Mouse (Mus musculus) midbrain, embryonic 11.5 days (tissue): ENCODE data around the gene Tmeff1. TPM values are rescaled to one million over a fixed set of nuclear protein-coding genes. Genes with fewer than 3 reads are reported as not detected.
"Not testable (repeated sequence)": the region's sequence is repeated elsewhere in the genome, so short reads cannot be mapped to it uniquely, and the experiment has no call there.

Source experiments
- ATAC-seq: fragments of 200-750 bp; cut with Nextera tagmentation; 2 replicates; pipeline ENCODE4 v1.8.0; 2017; ENCODE audit warnings: moderate TSS enrichment, moderate library complexity; ENCODE audit not compliant: low FRiP score
- DNase-seq: peaks from one replicate; pipeline ENCODE4 v3.0.0; 2015; ENCODE audit warnings: low spot score; ENCODE audit errors: missing footprints
- H3K27ac ChIP-seq: fragments of 300-500 bp; sonication (generic); 2 replicates; pipeline ENCODE4 v1.5.1; 2014; ENCODE audit warnings: low read depth, low read length
- H3K27me3 ChIP-seq: fragments of 300-500 bp; sonication (generic); 2 replicates; pipeline ENCODE4 v1.6.1; 2014; ENCODE audit warnings: mild to moderate bottlenecking, low read length, moderate library complexity, mixed read lengths; ENCODE audit not compliant: control insufficient read depth, insufficient read depth
- H3K36me3 ChIP-seq: fragments of 300-500 bp; sonication (generic); 2 replicates; pipeline ENCODE4 v1.6.1; 2014; ENCODE audit warnings: mild to moderate bottlenecking, low read length, moderate library complexity, mixed read lengths; ENCODE audit not compliant: control insufficient read depth, insufficient read depth
- H3K4me1 ChIP-seq: fragments of 300-500 bp; sonication (generic); 2 replicates; pipeline ENCODE4 v1.6.1; 2014; ENCODE audit warnings: low read length; ENCODE audit not compliant: control insufficient read depth, insufficient read depth
- H3K4me2 ChIP-seq: fragments of 300-500 bp; sonication (generic); 2 replicates; pipeline ENCODE4 v1.6.1; 2014; ENCODE audit warnings: mild to moderate bottlenecking, moderate library complexity
- H3K4me3 ChIP-seq: fragments of 300-500 bp; sonication (generic); 2 replicates; pipeline ENCODE4 v1.5.1; 2014; ENCODE audit warnings: low read depth, low read length
- H3K9ac ChIP-seq: fragments of 300-500 bp; sonication (generic); 2 replicates; pipeline ENCODE4 v1.6.1; 2014; ENCODE audit warnings: low read length
- H3K9me3 ChIP-seq: fragments of 300-500 bp; sonication (generic); 2 replicates; pipeline ENCODE4 v1.6.1; 2016; ENCODE audit warnings: low read length; ENCODE audit not compliant: control insufficient read depth
- WGBS: fragments of 180-500 bp; shearing (Covaris S2); extraction: QIAGEN DNeasy Blood & Tissue Kit; methylation state at CpG from one replicate; pipeline ENCODE4 v1.1.7; 2014; 5-methylcytosine and 5-hydroxymethylcytosine counted together
- polyA plus RNA-seq: library from polyadenylated mRNA; unstranded; fragments of >200 nt; fragmentation: Nextera tagmentation; extraction: Ambion mirVana; gene quantifications from 2 replicates; pipeline ENCODE4 v1.2.1, GENCODE M21; 2014

Gene Tmeff1
- polyA plus RNA-seq, 1 experiment from 2014 or later = 258 TPM

DNA sequence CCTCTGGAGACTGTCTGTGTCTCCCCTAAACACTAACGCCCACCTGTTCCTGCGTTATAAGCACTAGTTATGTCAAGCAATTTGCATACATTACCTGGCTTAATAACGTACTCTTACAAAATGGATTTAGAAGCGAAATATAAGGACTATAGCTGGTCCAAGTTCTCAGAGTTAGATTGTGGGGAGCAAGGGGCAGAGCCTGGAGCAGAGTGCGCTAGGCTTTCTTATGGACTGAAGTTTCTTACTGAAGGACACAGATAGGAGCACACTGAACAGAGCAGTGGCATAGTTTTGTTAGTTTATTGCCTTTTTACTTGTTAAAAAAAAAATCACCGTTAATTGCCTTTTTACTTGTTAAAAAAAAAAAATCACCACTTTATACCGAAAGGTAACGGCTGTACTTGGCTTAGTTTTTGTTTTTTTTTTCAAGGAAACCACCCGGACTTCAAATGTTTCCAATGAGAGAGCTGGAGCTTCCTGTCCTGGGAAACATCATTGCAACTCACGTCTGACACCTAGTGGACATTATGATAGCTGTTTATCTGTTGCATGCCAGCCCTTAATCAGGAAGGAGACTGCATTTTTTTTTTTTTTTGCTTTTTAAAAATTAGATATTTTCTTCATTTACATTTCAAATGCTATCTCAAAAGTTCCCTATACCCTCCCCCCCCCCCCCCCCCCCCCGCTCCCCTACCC is 95.8 kb downstream of the Tmeff1 start:
- H3K4me3 ChIP-seq = no peak overlapping the region
- no peaks in the 10 kb centered on the region for H3K27me3 ChIP-seq
- ATAC-seq = no peak
- H3K4me1 ChIP-seq = no peaks in the 10 kb centered on the region
- no peak overlapping the region for H3K27ac ChIP-seq
- DNase-seq = peak; percentile 95
- H3K9me3 ChIP-seq = no peaks in the 10 kb centered on the region
- H3K4me2 ChIP-seq = no peak overlapping the region
- no peak overlapping the region for H3K9ac ChIP-seq
- WGBS = 50% methylated on average over 10 of the region's 11 CpGs
- H3K36me3 ChIP-seq = no peaks in the 10 kb centered on the region

DNA sequence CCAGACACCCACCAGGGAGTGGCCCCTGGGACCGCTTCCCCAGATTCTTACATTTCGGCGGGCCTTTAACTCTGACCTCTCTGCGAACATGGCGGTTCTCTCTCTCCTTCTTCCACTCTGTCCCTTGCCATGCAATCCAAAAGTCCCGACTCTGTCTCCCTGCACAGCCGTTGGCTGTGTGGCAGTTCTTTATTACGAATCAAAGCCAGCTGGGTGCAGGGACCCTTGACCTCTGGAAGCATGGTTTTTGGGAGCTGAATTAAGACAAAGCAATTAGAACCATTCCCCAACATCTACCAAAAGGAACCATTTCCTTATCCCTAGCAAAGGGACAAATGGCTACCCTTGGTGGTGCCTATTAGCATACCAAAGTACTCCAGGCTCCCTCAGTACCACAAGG is 98.2 kb downstream of the Tmeff1 start:
- Histone ChIP-seq H3K4me3 (no peak overlapping the region), H3K9me3 (no peaks in the 10 kb centered on the region), H3K4me2 (no peak overlapping the region), H3K9ac (no peak overlapping the region), H3K27ac (no peak overlapping the region), H3K4me1 (no peaks in the 10 kb centered on the region), H3K27me3 (no peaks in the 10 kb centered on the region), H3K36me3 (no peaks in the 10 kb centered on the region)
- WGBS = 87% methylated on average over 8 of the region's 8 CpGs
- DNase-seq = peak; percentile 57
- ATAC-seq = no peak

DNA sequence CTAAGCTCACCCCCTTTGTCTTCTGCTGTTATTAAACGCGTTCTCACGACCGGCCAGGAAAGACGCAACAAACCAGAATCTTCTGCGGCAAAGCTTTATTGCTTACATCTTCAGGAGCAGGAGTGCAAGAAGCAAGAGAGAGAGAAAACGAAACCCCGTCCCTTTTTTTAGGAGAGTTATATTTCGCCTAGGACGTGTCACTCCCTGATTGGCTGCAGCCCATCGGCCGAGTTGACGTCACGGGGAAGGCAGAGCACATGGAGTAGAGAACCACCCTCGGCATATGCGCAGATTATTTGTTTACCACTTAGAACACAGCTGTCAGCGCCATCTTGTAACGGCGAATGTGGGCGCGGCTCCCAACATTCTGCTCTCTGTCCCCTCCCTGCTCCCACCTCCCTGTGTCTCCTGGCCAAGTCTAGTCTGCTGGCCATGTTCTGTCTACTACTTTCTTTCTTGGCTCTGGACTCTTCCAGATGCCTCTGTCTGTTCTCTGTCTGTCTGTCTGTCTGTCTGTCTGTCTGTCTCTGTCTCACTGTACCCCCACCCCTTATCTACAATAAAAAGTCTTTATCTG is 98.7 kb downstream of the Tmeff1 start:
- ATAC-seq, H3K4me2 ChIP-seq, H3K9me3 ChIP-seq, H3K4me3 ChIP-seq, H3K9ac ChIP-seq, H3K27me3 ChIP-seq, H3K36me3 ChIP-seq, H3K27ac ChIP-seq, H3K4me1 ChIP-seq: not testable (repeated sequence)
- 93% methylated on average over 14 of the region's 21 CpGs for WGBS
- DNase-seq = peak; percentile 26

DNA sequence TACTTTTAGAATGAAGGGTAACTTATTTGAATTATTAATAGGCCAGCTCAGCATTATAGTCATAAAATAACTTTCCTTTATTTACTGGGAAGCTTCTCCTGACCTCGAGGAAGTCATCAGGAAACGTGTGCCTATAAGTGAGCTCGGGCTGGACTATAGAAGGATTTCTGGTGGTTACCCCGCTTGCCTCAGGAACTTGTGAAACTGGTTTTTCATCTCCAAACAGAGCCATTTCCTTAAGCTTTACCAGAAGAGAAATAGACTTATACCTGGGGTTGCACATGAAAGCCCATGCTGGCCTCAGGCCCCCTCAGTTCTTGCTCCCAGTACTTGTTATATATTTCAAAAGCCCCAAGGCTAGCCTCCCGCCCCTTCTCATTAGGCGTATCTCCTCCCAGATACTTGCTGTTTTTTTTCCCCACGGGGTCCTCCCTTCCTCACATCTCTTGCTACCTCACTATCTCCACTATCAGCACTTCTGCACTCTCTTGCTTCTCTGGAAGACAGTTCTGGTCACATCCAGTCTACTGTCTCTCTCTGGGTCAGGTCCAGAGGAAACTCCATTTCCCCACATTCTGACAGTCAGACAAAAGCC is 99.7 kb downstream of the Tmeff1 start:
- no peaks in the 10 kb centered on the region for H3K36me3 ChIP-seq

DNA sequence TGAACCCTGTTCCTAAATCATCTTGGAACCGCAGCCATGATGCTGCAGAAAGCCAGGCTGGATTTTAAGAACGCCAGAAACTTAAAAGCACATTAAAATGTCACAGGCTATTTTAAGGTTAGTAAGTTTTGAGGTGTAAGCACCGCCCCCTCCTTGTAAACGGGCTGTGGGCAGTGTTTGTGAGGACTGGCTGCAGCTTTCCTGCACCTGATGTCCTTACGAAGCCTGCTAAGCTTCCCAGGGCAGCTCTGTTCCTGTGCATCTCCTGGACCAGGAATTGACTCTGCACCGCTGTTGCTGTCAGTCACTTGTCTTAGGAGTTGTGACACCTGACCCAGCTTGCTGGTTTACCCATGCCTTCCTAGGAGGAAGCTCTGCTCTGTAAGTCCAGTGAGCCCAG is 103.2 kb downstream of the Tmeff1 start:
- Histone ChIP-seq H3K4me3 (no peak overlapping the region), H3K27me3 (no peaks in the 10 kb centered on the region), H3K4me1 (no peaks in the 10 kb centered on the region), H3K9ac (no peak overlapping the region), H3K4me2 (no peak overlapping the region), H3K36me3 (no peaks in the 10 kb centered on the region), H3K27ac (no peak overlapping the region), H3K9me3 (no peaks in the 10 kb centered on the region)
- DNase-seq (peak; percentile 21), ATAC-seq (no peak)
- 86% methylated on average over 6 of the region's 6 CpGs for WGBS

More for the DNA sequence above, 99.7 kb downstream of the Tmeff1 start:
- peak; percentile 81 for DNase-seq
- Histone ChIP-seq H3K9ac (no peak overlapping the region), H3K4me2 (no peak overlapping the region), H3K4me1 (no peaks in the 10 kb centered on the region), H3K27ac (no peak overlapping the region), H3K4me3 (no peak overlapping the region), H3K27me3 (no peaks in the 10 kb centered on the region), H3K9me3 (no peaks in the 10 kb centered on the region)
- no peak for ATAC-seq
- WGBS = 88% methylated on average over 7 of the region's 7 CpGs

DNA sequence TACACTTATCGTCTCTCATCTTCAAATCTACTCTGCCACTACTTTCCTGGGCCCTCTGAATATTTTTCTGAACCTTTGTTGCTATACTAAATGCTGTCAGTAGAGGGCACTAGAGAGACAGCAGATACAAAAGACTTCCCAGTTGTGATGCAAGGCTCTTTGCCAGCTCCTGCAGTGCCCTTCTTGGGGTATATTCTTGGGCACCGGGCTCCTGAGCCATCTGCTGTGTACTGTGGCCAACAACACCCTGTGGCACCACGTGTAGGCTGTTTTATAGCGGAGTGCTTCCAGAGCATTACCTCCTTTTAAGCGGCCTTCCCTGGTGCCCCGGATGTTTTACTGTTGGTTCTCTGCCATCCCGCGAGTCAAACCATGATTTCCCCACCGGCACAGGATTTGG is 105.7 kb downstream of the Tmeff1 start:
- Histone ChIP-seq H3K27ac (no peak overlapping the region), H3K4me3 (no peak overlapping the region), H3K4me2 (no peak overlapping the region), H3K9ac (no peak overlapping the region), H3K9me3 (no peaks in the 10 kb centered on the region), H3K4me1 (no peaks in the 10 kb centered on the region), H3K27me3 (no peaks in the 10 kb centered on the region), H3K36me3 (no peaks in the 10 kb centered on the region)
- WGBS = 81% methylated on average over 9 of the region's 9 CpGs
- peak; percentile 87 for DNase-seq
- ATAC-seq = no peak; the same call in 1 of the 2 replicates

DNA sequence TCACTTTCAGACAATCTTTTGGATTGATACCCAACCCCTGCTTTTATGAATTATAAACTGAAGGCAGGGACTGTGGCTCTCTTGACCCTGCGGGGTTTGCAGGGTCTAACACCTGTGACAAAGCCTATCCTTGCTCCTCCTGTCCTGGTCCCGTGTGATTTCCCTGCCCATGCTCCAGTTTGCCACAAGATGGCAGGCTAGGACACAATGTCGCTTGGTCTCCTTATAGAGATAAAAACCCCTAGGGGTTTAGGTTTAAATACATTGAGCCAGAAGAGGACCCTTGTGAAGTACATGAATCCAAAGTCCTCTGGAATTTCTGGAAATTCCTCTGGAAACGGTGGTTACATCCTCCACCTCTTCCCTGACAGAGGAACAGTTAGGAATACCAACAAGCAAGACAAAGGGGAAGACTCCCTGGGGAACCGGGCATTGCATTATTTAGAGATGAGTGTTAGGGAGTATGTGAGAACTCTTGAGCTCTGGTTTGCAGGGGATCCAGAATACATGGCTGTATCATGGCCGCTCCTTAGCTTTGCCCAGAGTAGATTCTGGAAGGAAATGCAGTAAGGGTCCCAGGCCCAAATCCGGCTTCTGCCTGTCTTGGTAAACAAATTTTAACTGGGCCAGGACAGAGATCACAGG is 106.9 kb downstream of the Tmeff1 start:
- no peaks in the 10 kb centered on the region for H3K27me3 ChIP-seq
- no peaks in the 10 kb centered on the region for H3K9me3 ChIP-seq
- H3K4me3 ChIP-seq = no peak overlapping the region
- ATAC-seq (peak; percentile 71), DNase-seq (peak; percentile 92)
- no peak overlapping the region for H3K4me2 ChIP-seq
- no peaks in the 10 kb centered on the region for H3K36me3 ChIP-seq
- no peaks in the 10 kb centered on the region for H3K4me1 ChIP-seq
- WGBS = 38% methylated on average over 7 of the region's 7 CpGs
- no peak overlapping the region for H3K27ac ChIP-seq
- H3K9ac ChIP-seq = no peak overlapping the region

DNA sequence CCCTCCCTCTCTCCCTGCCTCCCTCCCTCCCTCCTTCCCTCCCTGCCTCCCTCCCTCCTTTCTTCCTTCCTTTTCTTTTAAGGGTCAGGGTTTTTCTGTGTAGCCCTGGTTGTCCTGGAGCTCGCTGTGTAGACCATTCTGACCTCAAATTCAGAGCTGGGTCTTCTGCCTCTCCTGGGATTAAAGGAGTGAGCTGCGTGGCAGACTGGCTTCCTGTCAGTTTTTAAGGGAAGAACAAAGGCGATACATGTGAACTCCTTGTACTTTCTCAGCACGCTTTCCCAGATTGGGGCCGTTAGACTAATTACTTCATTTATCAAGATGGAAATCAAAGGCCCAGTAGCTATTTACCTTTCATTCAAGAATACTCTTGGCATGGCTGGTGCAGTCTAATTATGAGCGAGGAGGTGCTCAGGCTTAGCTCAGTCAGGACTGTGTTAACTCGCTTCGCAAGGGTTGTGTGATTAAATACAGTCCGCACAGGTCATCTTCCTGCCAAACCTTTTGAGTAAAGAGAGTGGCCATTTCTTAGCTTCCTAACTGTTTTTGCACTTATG is 107.8 kb downstream of the Tmeff1 start:
- no peaks in the 10 kb centered on the region for H3K36me3 ChIP-seq
- H3K4me1 ChIP-seq = no peaks in the 10 kb centered on the region
- no peak overlapping the region for H3K4me2 ChIP-seq
- H3K9me3 ChIP-seq = no peaks in the 10 kb centered on the region
- H3K4me3 ChIP-seq = no peak overlapping the region
- DNase-seq (peak; percentile 69), ATAC-seq (no peak)
- WGBS = 71% methylated on average over 9 of the region's 9 CpGs
- no peaks in the 10 kb centered on the region for H3K27me3 ChIP-seq
- H3K9ac ChIP-seq = no peak overlapping the region
- no peak overlapping the region for H3K27ac ChIP-seq

DNA sequence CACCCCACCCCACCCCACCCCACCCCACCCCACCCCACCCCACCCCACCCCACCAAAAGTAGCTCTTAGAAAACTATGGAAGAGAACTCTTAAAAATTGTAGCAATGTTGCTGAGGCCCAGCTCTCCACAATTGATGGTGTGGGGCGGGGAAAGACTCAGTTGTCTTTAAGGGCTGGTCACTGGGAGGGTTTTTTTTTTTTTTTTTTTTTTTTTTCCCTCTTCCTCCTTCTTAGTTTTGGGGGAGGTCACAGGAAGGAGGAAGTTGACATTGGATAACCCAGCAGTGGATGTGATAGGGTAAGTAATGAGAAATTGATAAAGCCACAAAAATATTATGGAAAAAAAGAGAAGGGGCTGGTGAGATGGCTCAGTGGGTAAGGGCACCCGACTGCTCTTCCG is 111.7 kb downstream of the Tmeff1 start:
- H3K4me1 ChIP-seq = no peaks in the 10 kb centered on the region
- no peaks in the 10 kb centered on the region for H3K27me3 ChIP-seq
- ATAC-seq = no peak
- no peak for DNase-seq
- no peaks in the 10 kb centered on the region for H3K36me3 ChIP-seq
- H3K9ac ChIP-seq = no peak overlapping the region
- 90% methylated on average over 3 of the region's 3 CpGs for WGBS
- H3K4me3 ChIP-seq = no peak overlapping the region
- H3K27ac ChIP-seq = no peak overlapping the region
- H3K4me2 ChIP-seq = no peak overlapping the region
- H3K9me3 ChIP-seq = no peaks in the 10 kb centered on the region
